Mouse (Mus musculus) frontal cortex, postnatal 36 days (tissue): ENCODE measurements around the gene Trim26.
A peak's percentile ranks its signal among the peaks of the same experiment; 100 is the strongest.

Experiments used
- DNase-seq, 2 experiments: peaks; one replicate each; pipeline ENCODE4 v3.0.0; 2022; ENCODE audit warnings: low spot score in 2 of 2

Gene Trim26

DNA sequence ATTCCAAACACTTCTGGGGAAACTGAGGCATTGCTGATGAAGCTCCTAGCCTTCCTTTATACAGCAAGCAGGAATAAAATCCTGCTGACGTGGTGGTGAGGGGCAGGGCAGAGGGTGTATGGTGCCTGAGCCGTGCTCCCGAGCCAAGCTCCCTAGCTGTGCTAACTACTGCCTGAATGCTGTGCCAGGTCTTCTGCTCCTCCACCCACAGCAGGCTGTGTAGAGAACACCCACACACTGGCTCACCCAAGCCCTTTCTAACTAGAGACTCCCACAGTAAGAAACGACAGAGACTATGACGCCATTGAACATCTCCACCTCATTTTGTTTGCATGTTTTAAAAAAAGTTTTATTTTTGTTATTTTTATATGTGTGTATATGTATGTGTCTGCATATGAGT is 63.1 kb downstream of the Trim26 start:
- peak; percentile 22 to 23 for DNase-seq

DNA sequence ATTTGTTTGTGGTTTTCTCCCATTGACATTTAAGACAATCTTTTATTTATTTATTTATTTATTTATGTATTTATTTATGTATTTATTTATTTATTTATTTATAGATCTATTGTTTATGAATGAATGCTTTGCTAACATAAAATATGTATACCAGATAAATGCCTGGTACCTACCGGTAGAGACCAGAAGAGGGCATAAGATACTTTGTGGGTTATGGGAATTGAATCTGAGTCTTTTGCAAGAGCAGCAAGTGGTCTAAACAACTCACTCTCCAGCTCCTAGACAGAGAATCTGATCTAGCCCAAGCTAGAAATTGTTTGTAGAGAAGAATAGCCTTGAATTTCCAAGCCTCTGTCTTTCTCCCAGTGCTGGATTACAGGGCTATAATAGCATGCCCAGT is 63.8 kb downstream of the Trim26 start:
- DNase-seq: no peak

DNA sequence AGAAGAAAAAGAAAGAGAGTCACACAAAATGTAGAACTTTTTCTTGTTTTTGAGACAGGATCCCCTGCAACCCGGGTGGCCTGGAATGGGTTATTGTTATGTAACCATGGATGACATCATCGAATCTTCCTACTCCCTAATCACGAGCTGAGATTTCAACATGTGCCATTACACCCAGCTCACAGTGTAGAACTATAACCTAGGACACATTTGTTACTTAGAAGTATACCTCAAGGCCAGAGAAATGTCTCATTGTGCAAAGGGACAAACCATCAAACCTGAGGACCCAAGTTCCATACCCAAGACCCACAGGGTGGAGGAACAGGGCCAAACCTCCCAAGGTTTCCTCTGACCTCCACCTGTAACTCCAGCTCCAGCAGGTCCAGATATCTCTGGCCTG is 66.7 kb downstream of the Trim26 start:
- DNase-seq: no peak

DNA sequence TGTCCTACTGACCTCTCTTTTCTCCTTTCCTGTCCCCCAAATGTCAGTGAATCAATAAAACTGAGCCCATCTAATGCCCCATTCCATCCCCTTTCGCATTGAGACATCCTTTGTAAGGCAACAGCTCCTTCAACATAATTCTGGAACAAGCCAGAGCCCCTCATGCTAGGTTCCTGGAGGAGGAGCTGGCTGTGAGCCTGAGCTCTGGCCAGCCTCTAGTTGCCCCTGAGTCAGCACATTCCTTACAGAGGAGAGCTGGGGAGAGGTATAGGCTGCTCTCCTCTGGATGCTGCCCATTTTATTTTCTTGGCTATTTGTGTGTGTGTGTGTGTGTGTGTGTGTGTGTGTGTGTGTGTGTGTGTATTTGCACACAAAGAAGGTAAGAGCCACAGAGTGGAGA is 71.3 kb downstream of the Trim26 start:
- no peak for DNase-seq
